Mouse (Mus musculus) stomach, postnatal 0 days (tissue): ENCODE measurements around the gene Tshz2.

Experiments used
- CTCF ChIP-seq: IDR thresholded peaks from 2 replicates; pipeline ENCODE4 v1.5.1; 2016; ENCODE audit warnings: antibody characterized with exemption, low read depth, mild to moderate bottlenecking, moderate library complexity
- EP300 ChIP-seq: optimal IDR thresholded peaks from 2 replicates; pipeline ENCODE3; 2016; ENCODE audit warnings: antibody characterized with exemption

DNA sequence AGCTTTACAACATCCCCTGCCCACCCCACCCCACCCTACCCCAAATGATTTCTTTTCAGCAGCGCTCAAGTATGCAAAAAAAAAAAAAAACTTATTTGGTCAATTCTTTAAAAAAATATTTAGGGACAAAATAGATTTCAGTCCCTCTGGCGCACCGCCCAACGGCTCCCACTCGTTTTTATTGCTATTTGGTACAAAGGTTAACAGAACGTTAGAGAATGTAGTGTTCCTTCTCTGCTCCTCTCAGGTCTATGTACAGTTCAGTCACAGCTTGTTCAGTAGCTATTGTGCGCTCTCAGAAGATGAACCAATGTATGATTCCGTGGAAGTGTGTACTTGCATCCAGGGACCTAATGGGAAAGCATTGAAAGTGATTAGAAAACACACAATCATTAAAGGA lies 477.5 kb downstream of the Tshz2 start:
- no peak for TF ChIP-seq CTCF
- TF ChIP-seq EP300: no peak
